Mouse (Mus musculus) heart, embryonic 13.5 days (tissue): ENCODE data around the gene Spaca6. TPM values are rescaled to one million over a fixed set of nuclear protein-coding genes. Genes with fewer than 3 reads are reported as not detected.
A peak's percentile ranks its signal among the peaks of the same experiment; 100 is the strongest.

Source experiments
- ATAC-seq: fragments of 200-750 bp; cut with Nextera tagmentation; 2 replicates; pipeline ENCODE4 v1.8.0; 2017; ENCODE audit warnings: moderate TSS enrichment; ENCODE audit not compliant: insufficient number of reproducible peaks, low FRiP score, low TSS enrichment; ENCODE audit errors: extremely low read depth
- H3K27ac ChIP-seq: fragments of 300-500 bp; sonication (generic); replicated peaks from 2 replicates; pipeline ENCODE4 v1.5.1; 2015; ENCODE audit warnings: moderate library complexity, mild to moderate bottlenecking, inconsistent platforms
- H3K27me3 ChIP-seq: fragments of 300-500 bp; sonication (generic); replicated peaks from 2 replicates; pipeline ENCODE4 v1.6.1; 2015; ENCODE audit warnings: mild to moderate bottlenecking, inconsistent platforms
- H3K36me3 ChIP-seq: fragments of 300-500 bp; sonication (generic); 2 replicates; pipeline ENCODE4 v1.6.1; 2015; ENCODE audit warnings: mild to moderate bottlenecking, inconsistent platforms
- H3K4me1 ChIP-seq: fragments of 300-500 bp; sonication (generic); 2 replicates; pipeline ENCODE4 v1.6.1; 2015; ENCODE audit warnings: inconsistent platforms
- H3K4me2 ChIP-seq: fragments of 300-500 bp; sonication (generic); 2 replicates; pipeline ENCODE4 v1.6.1; 2015; ENCODE audit warnings: inconsistent platforms, mild to moderate bottlenecking, moderate library complexity
- H3K4me3 ChIP-seq: fragments of 300-500 bp; sonication (generic); 2 replicates; pipeline ENCODE4 v1.5.1; 2015; ENCODE audit warnings: moderate library complexity, mild to moderate bottlenecking, inconsistent platforms
- H3K9ac ChIP-seq: fragments of 300-500 bp; sonication (generic); 2 replicates; pipeline ENCODE4 v1.6.1; 2015; ENCODE audit warnings: inconsistent platforms, mild to moderate bottlenecking, moderate library complexity
- H3K9me3 ChIP-seq: fragments of 300-500 bp; sonication (generic); 2 replicates; pipeline ENCODE4 v1.6.1; 2016; ENCODE audit warnings: inconsistent platforms
- WGBS: fragments of 180-500 bp; shearing (Covaris S2); methylation state at CpG from one replicate; pipeline ENCODE4 v1.1.7; 2015; ENCODE audit warnings: mixed read lengths; 5-methylcytosine and 5-hydroxymethylcytosine counted together
- microRNA counts: library from miRNA; unstranded; fragments of <30 nt; microRNA quantifications from one replicate; lab custom pipeline; 2016
- microRNA-seq: library from miRNA; unstranded; fragments of <30 nt; microRNA quantifications from one replicate; pipeline ENCODE4, GENCODE M21; 2016
- polyA plus RNA-seq: library from polyadenylated mRNA; unstranded; fragments of >200 nt; fragmentation: Nextera tagmentation; extraction: Ambion mirVana; gene quantifications from 2 replicates; pipeline ENCODE4 v1.2.1, GENCODE M21; 2015

Gene Spaca6
- polyA plus RNA-seq, 1 experiment from 2014 or later, result 27.0 TPM

GRCm38 (mm10) chr17:17870892-17871550 is 44.1 kb downstream of the Spaca6 start:
- no peak overlapping the region for H3K27ac ChIP-seq
- no peak overlapping the region for H3K4me2 ChIP-seq
- H3K9ac ChIP-seq, result no peak overlapping the region
- no peaks in the 10 kb centered on the region for H3K4me1 ChIP-seq
- no peak overlapping the region for H3K4me3 ChIP-seq
- ATAC-seq, result no peak
- WGBS, result 80% methylated on average over 2 of the region's 2 CpGs
- peaks cover 5% of the 10 kb centered on the region for H3K36me3 ChIP-seq
- H3K9me3 ChIP-seq, result peaks cover 5% of the 10 kb centered on the region
- no peaks in the 10 kb centered on the region for H3K27me3 ChIP-seq

DNA sequence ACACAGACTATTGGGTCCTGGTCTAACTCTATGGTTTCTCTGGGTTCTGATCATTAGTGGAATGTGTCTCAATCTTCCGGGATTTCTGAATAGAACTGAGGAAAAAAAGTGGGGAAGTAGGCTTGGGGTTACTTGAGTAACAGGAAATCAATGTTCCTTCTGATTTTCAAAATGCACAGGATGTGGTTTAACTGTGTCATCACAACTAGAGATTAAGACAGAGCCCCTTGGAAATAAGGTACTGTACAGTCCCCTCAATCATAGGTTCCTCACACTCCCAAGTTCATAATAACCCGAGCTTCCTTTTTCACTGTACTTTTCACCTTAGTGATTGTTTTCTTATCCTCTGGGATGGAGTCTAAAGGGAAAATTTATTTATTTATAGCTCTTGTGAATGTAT is 44.7 kb downstream of the Spaca6 start:
- peaks cover 5% of the 10 kb centered on the region for H3K9me3 ChIP-seq
- no peak overlapping the region for H3K4me3 ChIP-seq
- WGBS, result 66% methylated on average over 2 of the region's 2 CpGs
- H3K36me3 ChIP-seq, result peaks cover 2% of the 10 kb centered on the region
- no peak for ATAC-seq
- no peak overlapping the region for H3K27ac ChIP-seq
- no peak overlapping the region for H3K4me2 ChIP-seq
- H3K4me1 ChIP-seq, result no peaks in the 10 kb centered on the region
- H3K9ac ChIP-seq, result no peak overlapping the region
- no peaks in the 10 kb centered on the region for H3K27me3 ChIP-seq

DNA sequence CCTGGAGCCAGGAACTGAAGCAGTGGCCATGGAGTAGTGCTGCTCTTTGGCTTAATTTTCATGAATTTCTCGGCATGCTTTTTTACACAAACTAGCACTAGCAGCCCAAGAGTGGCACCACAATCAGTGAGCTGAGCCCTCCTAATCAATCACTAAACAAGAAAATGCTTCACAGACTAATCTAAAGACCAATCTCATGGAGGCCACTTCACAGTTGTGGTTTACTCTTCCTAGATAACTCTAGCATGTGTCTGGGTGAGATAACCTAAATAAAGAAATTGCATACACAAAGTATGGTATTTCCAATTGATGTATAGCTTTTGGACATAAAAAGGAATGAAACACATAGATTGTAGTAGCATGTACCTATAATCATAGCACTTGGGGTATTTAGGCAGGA is 52.4 kb downstream of the Spaca6 start:
- no peak overlapping the region for H3K4me2 ChIP-seq
- WGBS, result 45% methylated on average over 1 of the region's 1 CpGs
- no peaks in the 10 kb centered on the region for H3K9me3 ChIP-seq
- no peak overlapping the region for H3K4me3 ChIP-seq
- ATAC-seq, result no peak
- H3K9ac ChIP-seq, result no peak overlapping the region
- no peaks in the 10 kb centered on the region for H3K4me1 ChIP-seq
- H3K27ac ChIP-seq, result no peak overlapping the region
- H3K27me3 ChIP-seq, result no peaks in the 10 kb centered on the region; the same call in 1 of the 2 replicates
- H3K36me3 ChIP-seq, result no peaks in the 10 kb centered on the region

- H3K9me3 ChIP-seq, result no peaks in the 10 kb centered on the region
- no peaks in the 10 kb centered on the region; the same call in 1 of the 2 replicates for H3K27me3 ChIP-seq
- H3K9ac ChIP-seq, result no peak overlapping the region
- no peak overlapping the region for H3K27ac ChIP-seq
- H3K36me3 ChIP-seq, result no peaks in the 10 kb centered on the region
- H3K4me1 ChIP-seq, result no peaks in the 10 kb centered on the region
- 67% methylated on average over 3 of the region's 3 CpGs for WGBS
- H3K4me2 ChIP-seq, result no peak overlapping the region
- H3K4me3 ChIP-seq, result no peak overlapping the region
- ATAC-seq, result no peak
Observed at GRCm38 (mm10) chr17:17882672-17883071, 55.7 kb downstream of the Spaca6 start.

GRCm38 (mm10) chr17:17883840-17884239 is 56.9 kb downstream of the Spaca6 start, which contains the start of gene Fpr1:
Fpr1 (minus strand) TSS chr17:17883940.
- no peaks in the 10 kb centered on the region for H3K36me3 ChIP-seq
- H3K9me3 ChIP-seq, result no peaks in the 10 kb centered on the region
- no peak within 1 kb of the TSS for H3K4me2 ChIP-seq
- no peaks in the 10 kb centered on the region for H3K4me1 ChIP-seq
- no peak within 1 kb of the TSS for H3K4me3 ChIP-seq
- no peak for ATAC-seq
- H3K27me3 ChIP-seq, result no peaks in the 10 kb centered on the region; the same call in 1 of the 2 replicates
- no peak within 1 kb of the TSS for H3K9ac ChIP-seq
- no peak within 1 kb of the TSS for H3K27ac ChIP-seq
- WGBS, result 39% methylated on average over 1 of the region's 1 CpGs

- Histone ChIP-seq H3K4me1 (no peaks in the 10 kb centered on the region), H3K4me3 (no peak within 1 kb of the TSS), H3K9ac (no peak within 1 kb of the TSS), H3K9me3 (no peaks in the 10 kb centered on the region), H3K36me3 (no peaks in the 10 kb centered on the region), H3K4me2 (no peak within 1 kb of the TSS), H3K27me3 (no peaks in the 10 kb centered on the region; the same call in 1 of the 2 replicates), H3K27ac (no peak within 1 kb of the TSS)
- no peak for ATAC-seq
- WGBS, result 54% methylated on average over 1 of the region's 1 CpGs
Observed at GRCm38 (mm10) chr17:17887774-17888248, 60.9 kb downstream of the Spaca6 start, which contains the start of the genes Fpr2 and Fpr3. Fpr2 (plus strand) TSS chr17:17887824. Fpr3 (plus strand) TSS chr17:17887852.

DNA sequence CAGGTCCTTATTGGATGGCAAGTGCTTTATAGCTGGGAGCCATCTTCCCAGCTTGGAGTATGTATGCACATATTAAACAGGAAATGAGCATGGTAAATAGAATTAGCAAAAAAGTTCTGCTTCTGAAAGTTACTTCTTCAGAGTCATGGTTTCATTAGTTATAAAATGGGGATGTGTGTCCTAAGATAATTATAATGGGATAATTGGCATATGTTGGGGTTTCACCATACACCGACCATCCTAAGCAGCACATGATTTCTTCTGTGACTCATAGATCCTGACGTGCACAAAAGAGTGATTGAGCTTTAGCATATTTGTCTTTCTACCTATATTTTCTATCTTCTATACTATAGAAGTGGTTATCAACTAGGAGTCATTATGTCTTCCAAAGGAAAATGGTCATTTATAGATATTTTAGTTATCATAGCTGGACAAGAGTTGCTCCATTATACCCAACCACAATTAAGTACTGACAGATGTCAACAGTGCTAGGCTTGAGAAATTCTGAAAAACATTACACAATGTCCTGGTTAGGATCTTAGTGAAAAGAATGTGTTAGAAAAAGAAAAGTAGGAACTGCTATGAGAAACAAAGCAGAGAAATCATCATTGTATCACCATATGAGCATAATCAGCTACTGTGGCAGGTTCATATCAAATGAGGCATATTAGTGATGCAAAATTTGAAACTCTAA is 62.9 kb downstream of the Spaca6 start:
- Histone ChIP-seq H3K9ac (no peak overlapping the region), H3K27ac (no peak overlapping the region), H3K4me2 (no peak overlapping the region), H3K9me3 (no peaks in the 10 kb centered on the region), H3K4me1 (no peaks in the 10 kb centered on the region), H3K36me3 (no peaks in the 10 kb centered on the region), H3K27me3 (no peaks in the 10 kb centered on the region), H3K4me3 (no peak overlapping the region)
- no peak for ATAC-seq
- 84% methylated on average over 2 of the region's 2 CpGs for WGBS

MicroRNA genes within 50 kb of the gene (microRNA counts, 519-probe panel; counts per million panel counts)
- microRNA mmu-let-7e (lab: Ali Mortazavi, UCI) (6,926 counts per million, percentile 97 among the panel's probes with 10 or more counts), microRNA mmu-miR-125a-3p (lab: Ali Mortazavi, UCI) (4,270 counts per million, percentile 78 among the panel's probes with 10 or more counts), microRNA mmu-miR-125a-5p (lab: Ali Mortazavi, UCI) (7,343 counts per million, percentile 99 among the panel's probes with 10 or more counts), microRNA mmu-miR-99b (lab: Ali Mortazavi, UCI) (6,037 counts per million, percentile 93 among the panel's probes with 10 or more counts)

Small RNA genes lying within 50 kb of the gene (microRNA-seq; reads per million reads assigned to microRNA genes)
- gene Gm25927 (not detected), gene Mir125a (3,529 reads per million, percentile 90 among the genes with 10 or more reads in this experiment), gene Mir99b (21,296 reads per million, percentile 97 among the genes with 10 or more reads in this experiment), gene Mirlet7e (not detected)

Other genes with a start within 250 kb of the Spaca6 start
- gene Lnpep, start 202.1 kb upstream of the Spaca6 start, polyA plus RNA-seq, result 8.7 and 9.6 TPM in 2 replicates
- gene Vmn2r90, start 123.4 kb upstream of the Spaca6 start, polyA plus RNA-seq, result not detected in 2 replicates
- 0.55 and 0.66 TPM in 2 replicates for gene Has1, start 28.0 kb downstream of the Spaca6 start, polyA plus RNA-seq
- 0.11 and 0.15 TPM in 2 replicates for gene Fpr1, start 56.8 kb downstream of the Spaca6 start, polyA plus RNA-seq
- not detected in 2 replicates for gene Fpr2, start 60.7 kb downstream of the Spaca6 start, polyA plus RNA-seq
- not detected in 2 replicates for gene Fpr3, start 60.7 kb downstream of the Spaca6 start, polyA plus RNA-seq
- gene Fpr-rs4, start 194.6 kb downstream of the Spaca6 start, polyA plus RNA-seq, result not detected in 2 replicates
- gene Vmn2r124, start 222.3 kb downstream of the Spaca6 start, polyA plus RNA-seq, result not detected in 2 replicates